Mouse (Mus musculus): ENCODE measurements around the gene Atp6v0c. TPM values are rescaled to one million over a fixed set of nuclear protein-coding genes. Genes with fewer than 3 reads are reported as not detected.
"Not testable (repeated sequence)": the region's sequence is repeated elsewhere in the genome, so short reads cannot be mapped to it uniquely, and the experiment has no call there.

Gene Atp6v0c
- polyA plus RNA-seq, 1 experiment = 432 TPM

- peak overlapping the region; percentile 53 for H3ac ChIP-seq (ENCODE audit: control insufficient read depth, insufficient read length)
- TF ChIP-seq CEBPB (IDR thresholded peaks at IDR 0.05; ENCODE audit: insufficient read depth, poor library complexity, severe bottlenecking) (no peak), TCF3 (IDR thresholded peaks at IDR 0.05; ENCODE audit: insufficient read length, low read depth) (no peak), POLR2A (IDR thresholded peaks at IDR 0.05; ENCODE audit: insufficient read length, low read depth) (no peak), MYOG (IDR thresholded peaks at IDR 0.05; ENCODE audit: control insufficient read depth in 1 of 3, insufficient read depth in 1 of 3, insufficient read length in 2 of 3, low read depth in 2 of 3) (no peak), USF1 (IDR thresholded peaks at IDR 0.05; ENCODE audit: low read depth) (no peak), REST (IDR thresholded peaks at IDR 0.05; ENCODE audit: insufficient read depth, insufficient read length) (no peak), POLR2AphosphoS2 (IDR thresholded peaks at IDR 0.05; ENCODE audit: insufficient read length, low read depth) (no peak), MAX (IDR thresholded peaks at IDR 0.05; ENCODE audit: low read depth) (no peak), TCF12 (IDR thresholded peaks at IDR 0.05; ENCODE audit: insufficient read depth, poor library complexity, severe bottlenecking) (no peak), E2F4 (IDR thresholded peaks at IDR 0.05; ENCODE audit: insufficient read depth) (no peak), MYOD1 (IDR thresholded peaks at IDR 0.05; ENCODE audit: control insufficient read depth in 1 of 3, insufficient read length in 2 of 3, low read depth in 2 of 3) (no peak), SRF (IDR thresholded peaks at IDR 0.05; ENCODE audit: control insufficient read depth, insufficient read length, low read depth) (no peak)
- peaks cover 47% of the 10 kb centered on the region for H3K79me2 ChIP-seq (ENCODE audit: control insufficient read depth, insufficient read depth)
- H3K27me3 ChIP-seq (ENCODE audit: control insufficient read depth, insufficient read depth, insufficient read length) = no peaks in the 10 kb centered on the region
- H3K36me3 ChIP-seq (ENCODE audit: control insufficient read depth, insufficient read depth) = no peaks in the 10 kb centered on the region
- peak overlapping the region; percentile 93 for H3K4me2 ChIP-seq (ENCODE audit: low read depth)
- peak overlapping the region; percentile 57 for H3K4me3 ChIP-seq
Observed at GRCm38 (mm10) chr17:24140845-24141424, 28.6 kb downstream of the Atp6v0c start.

GRCm38 (mm10) chr17:24139968-24140367 lies 29.5 kb downstream of the Atp6v0c start:
- Histone ChIP-seq H3K4me3 (peak overlapping the region; percentile 57), H3K4me2 (ENCODE audit: low read depth) (peak overlapping the region; percentile 93), H3ac (ENCODE audit: control insufficient read depth, insufficient read length) (no peak overlapping the region), H3K36me3 (ENCODE audit: control insufficient read depth, insufficient read depth) (no peaks in the 10 kb centered on the region), H3K79me2 (ENCODE audit: control insufficient read depth, insufficient read depth) (peaks cover 52% of the 10 kb centered on the region), H3K27me3 (ENCODE audit: control insufficient read depth, insufficient read depth, insufficient read length) (no peaks in the 10 kb centered on the region)
- TF ChIP-seq SRF (IDR thresholded peaks at IDR 0.05; ENCODE audit: control insufficient read depth, insufficient read length, low read depth) = no peak
- no peak for TF ChIP-seq TCF3 (IDR thresholded peaks at IDR 0.05; ENCODE audit: insufficient read length, low read depth)
- no peak for TF ChIP-seq CEBPB (IDR thresholded peaks at IDR 0.05; ENCODE audit: insufficient read depth, poor library complexity, severe bottlenecking)
- TF ChIP-seq REST (IDR thresholded peaks at IDR 0.05; ENCODE audit: insufficient read depth, insufficient read length) = no peak
- TF ChIP-seq MYOD1 (IDR thresholded peaks at IDR 0.05; ENCODE audit: control insufficient read depth in 1 of 3, insufficient read length in 2 of 3, low read depth in 2 of 3) = no peak
- no peak for TF ChIP-seq E2F4 (IDR thresholded peaks at IDR 0.05; ENCODE audit: insufficient read depth)
- TF ChIP-seq USF1 (IDR thresholded peaks at IDR 0.05; ENCODE audit: low read depth) = no peak

DNA sequence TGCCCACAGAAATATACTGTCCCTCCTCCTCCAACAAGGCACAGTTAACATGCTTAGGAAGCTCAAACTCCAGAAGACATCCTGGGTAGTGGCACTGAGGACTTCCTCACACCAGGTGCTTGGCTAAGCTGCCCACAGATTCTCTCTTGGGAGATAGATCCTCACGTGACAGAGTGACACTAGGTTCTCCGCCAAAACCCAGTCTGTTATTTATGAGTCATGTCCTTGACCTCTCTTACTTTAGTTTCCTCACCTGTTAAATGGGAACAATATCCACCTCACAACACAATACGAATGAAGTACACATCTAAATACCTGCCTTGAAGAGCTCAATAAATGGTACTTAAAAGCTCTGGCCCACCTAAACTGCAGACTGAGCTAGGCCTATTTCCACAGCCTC lies 30.2 kb downstream of the Atp6v0c start:
- Histone ChIP-seq H3K79me2 (ENCODE audit: control insufficient read depth, insufficient read depth) (peaks cover 59% of the 10 kb centered on the region), H3K27me3 (ENCODE audit: control insufficient read depth, insufficient read depth, insufficient read length) (no peaks in the 10 kb centered on the region), H3ac (ENCODE audit: control insufficient read depth, insufficient read length) (no peak overlapping the region), H3K4me2 (ENCODE audit: low read depth) (peak overlapping the region; percentile 93), H3K4me3 (no peak overlapping the region), H3K36me3 (ENCODE audit: control insufficient read depth, insufficient read depth) (no peaks in the 10 kb centered on the region)
- no peak for TF ChIP-seq REST (IDR thresholded peaks at IDR 0.05; ENCODE audit: insufficient read depth, insufficient read length)
- peak in 2 of 3 experiments; percentile 3 to 5 for TF ChIP-seq MYOD1 (IDR thresholded peaks at IDR 0.05; ENCODE audit: control insufficient read depth in 1 of 3, insufficient read length in 2 of 3, low read depth in 2 of 3)
- TF ChIP-seq USF1 (IDR thresholded peaks at IDR 0.05; ENCODE audit: low read depth) = peak; percentile 32
- TF ChIP-seq TCF3 (IDR thresholded peaks at IDR 0.05; ENCODE audit: insufficient read length, low read depth) = no peak
- no peak for TF ChIP-seq E2F4 (IDR thresholded peaks at IDR 0.05; ENCODE audit: insufficient read depth)
- no peak for TF ChIP-seq POLR2AphosphoS2 (IDR thresholded peaks at IDR 0.05; ENCODE audit: insufficient read length, low read depth)

- Histone ChIP-seq H3K79me2 (ENCODE audit: control insufficient read depth, insufficient read depth) (peaks cover 78% of the 10 kb centered on the region), H3K36me3 (ENCODE audit: control insufficient read depth, insufficient read depth) (no peaks in the 10 kb centered on the region), H3K27me3 (ENCODE audit: control insufficient read depth, insufficient read depth, insufficient read length) (no peaks in the 10 kb centered on the region), H3ac (ENCODE audit: control insufficient read depth, insufficient read length) (no peak overlapping the region), H3K4me3 (no peak overlapping the region), H3K4me2 (ENCODE audit: low read depth) (peak overlapping the region; percentile 27)
- TF ChIP-seq MYOG (IDR thresholded peaks at IDR 0.05; ENCODE audit: control insufficient read depth in 1 of 3, insufficient read depth in 1 of 3, insufficient read length in 2 of 3, low read depth in 2 of 3) (peak in 2 of 3 experiments; percentile 45 to 81), TCF12 (IDR thresholded peaks at IDR 0.05; ENCODE audit: insufficient read depth, poor library complexity, severe bottlenecking) (peak; percentile 50), CEBPB (IDR thresholded peaks at IDR 0.05; ENCODE audit: insufficient read depth, poor library complexity, severe bottlenecking) (no peak), MYOD1 (IDR thresholded peaks at IDR 0.05; ENCODE audit: control insufficient read depth in 1 of 3, insufficient read length in 2 of 3, low read depth in 2 of 3) (peak in 2 of 3 experiments; percentile 83), TCF3 (IDR thresholded peaks at IDR 0.05; ENCODE audit: insufficient read length, low read depth) (peak; percentile 43)
Observed at GRCm38 (mm10) chr17:24137226-24137880, 32.1 kb downstream of the Atp6v0c start.

GRCm38 (mm10) chr17:24134062-24134461 lies 35.4 kb downstream of the Atp6v0c start:
- H3K36me3 ChIP-seq (ENCODE audit: control insufficient read depth, insufficient read depth) = no peaks in the 10 kb centered on the region
- TF ChIP-seq USF1 (IDR thresholded peaks at IDR 0.05; ENCODE audit: low read depth) (no peak), MYOG (IDR thresholded peaks at IDR 0.05; ENCODE audit: control insufficient read depth in 1 of 3, insufficient read depth in 1 of 3, insufficient read length in 2 of 3, low read depth in 2 of 3) (no peak), MAX (IDR thresholded peaks at IDR 0.05; ENCODE audit: low read depth) (no peak), TCF3 (IDR thresholded peaks at IDR 0.05; ENCODE audit: insufficient read length, low read depth) (no peak), POLR2AphosphoS2 (IDR thresholded peaks at IDR 0.05; ENCODE audit: insufficient read length, low read depth) (no peak), REST (IDR thresholded peaks at IDR 0.05; ENCODE audit: insufficient read depth, insufficient read length) (no peak), POLR2A (IDR thresholded peaks at IDR 0.05; ENCODE audit: insufficient read length, low read depth) (no peak), SRF (IDR thresholded peaks at IDR 0.05; ENCODE audit: control insufficient read depth, insufficient read length, low read depth) (no peak), TCF12 (IDR thresholded peaks at IDR 0.05; ENCODE audit: insufficient read depth, poor library complexity, severe bottlenecking) (no peak), CEBPB (IDR thresholded peaks at IDR 0.05; ENCODE audit: insufficient read depth, poor library complexity, severe bottlenecking) (no peak), E2F4 (IDR thresholded peaks at IDR 0.05; ENCODE audit: insufficient read depth) (no peak), MYOD1 (IDR thresholded peaks at IDR 0.05; ENCODE audit: control insufficient read depth in 1 of 3, insufficient read length in 2 of 3, low read depth in 2 of 3) (no peak)
- H3ac ChIP-seq (ENCODE audit: control insufficient read depth, insufficient read length) = no peak overlapping the region
- no peaks in the 10 kb centered on the region for H3K27me3 ChIP-seq (ENCODE audit: control insufficient read depth, insufficient read depth, insufficient read length)
- H3K79me2 ChIP-seq (ENCODE audit: control insufficient read depth, insufficient read depth) = peaks cover 92% of the 10 kb centered on the region
- H3K4me2 ChIP-seq (ENCODE audit: low read depth) = no peak overlapping the region
- no peak overlapping the region for H3K4me3 ChIP-seq

GRCm38 (mm10) chr17:24132919-24133318 lies 36.6 kb downstream of the Atp6v0c start:
- H3K27me3 ChIP-seq (ENCODE audit: control insufficient read depth, insufficient read depth, insufficient read length); H3K4me2 ChIP-seq (ENCODE audit: low read depth); H3ac ChIP-seq (ENCODE audit: control insufficient read depth, insufficient read length): not testable (repeated sequence)

More at GRCm38 (mm10) chr17:24132919-24133318, 36.6 kb downstream of the Atp6v0c start:
- not testable (repeated sequence) for H3K36me3 ChIP-seq (ENCODE audit: control insufficient read depth, insufficient read depth); H3K4me3 ChIP-seq
- peaks cover 92% of the 10 kb centered on the region for H3K79me2 ChIP-seq (ENCODE audit: control insufficient read depth, insufficient read depth)

All from myocyte (in vitro differentiated cells).